Mouse (Mus musculus) Muller cell, postnatal 12 days (primary cell): ENCODE results near the gene Sumo3.

Experiments
- DNase-seq: peaks from one replicate; pipeline ENCODE4 v3.0.0-alpha.2; 2015; ENCODE audit errors: inconsistent ontology term

The Sumo3 gene

DNA sequence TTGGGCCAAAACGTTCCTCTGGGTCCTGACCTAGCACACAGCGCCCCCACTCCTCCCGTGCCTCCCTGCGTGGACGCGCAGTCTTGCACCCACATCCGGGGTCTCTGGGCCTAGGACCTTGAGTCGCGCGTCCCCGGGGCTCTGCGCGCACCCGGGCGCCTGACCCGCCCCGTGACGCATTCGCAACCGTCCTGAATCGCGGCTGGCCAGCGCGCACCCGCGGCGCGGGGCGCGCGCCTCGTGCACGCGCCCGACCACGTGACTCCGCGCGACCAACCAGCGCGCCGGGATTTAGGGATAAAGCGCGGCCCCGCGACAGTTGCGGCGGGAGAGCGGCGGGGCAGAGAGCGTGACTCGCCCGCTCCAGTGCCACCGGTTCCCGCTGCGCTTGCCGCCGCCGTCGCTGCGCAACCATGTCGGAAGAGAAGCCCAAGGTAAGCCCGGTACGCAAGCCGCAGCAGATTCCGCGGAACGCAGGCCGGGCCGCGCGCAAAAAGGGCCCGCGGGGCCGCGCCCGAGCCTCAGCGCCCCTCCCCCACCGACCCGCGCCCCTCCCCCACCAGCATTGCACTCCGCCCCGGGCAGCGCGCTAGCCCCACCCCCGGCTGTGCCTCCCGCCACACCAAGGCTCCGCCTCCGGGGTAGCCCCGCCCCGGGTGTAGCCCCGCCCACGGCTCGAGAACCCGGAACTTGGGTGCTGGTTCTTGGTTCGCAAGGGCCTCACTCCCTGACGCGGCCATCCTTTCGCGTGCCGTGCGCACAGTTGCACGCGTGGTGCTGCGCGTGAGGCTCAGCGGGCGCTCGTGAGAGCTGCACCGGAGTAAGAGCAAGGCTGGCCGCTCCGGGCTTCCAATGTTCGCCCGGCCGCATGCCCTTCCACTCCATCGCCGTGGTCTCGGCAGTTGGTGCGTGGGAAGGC, at the start of gene Sumo3, which contains the start of gene Gm49325:
Gene Sumo3, plus strand, starts transcription at position 190 of the 919 bp plus-strand sequence.
Gene Gm49325, plus strand, starts transcription at position 290 of the 919 bp plus-strand sequence.
- peak; percentile 97 for DNase-seq

DNA sequence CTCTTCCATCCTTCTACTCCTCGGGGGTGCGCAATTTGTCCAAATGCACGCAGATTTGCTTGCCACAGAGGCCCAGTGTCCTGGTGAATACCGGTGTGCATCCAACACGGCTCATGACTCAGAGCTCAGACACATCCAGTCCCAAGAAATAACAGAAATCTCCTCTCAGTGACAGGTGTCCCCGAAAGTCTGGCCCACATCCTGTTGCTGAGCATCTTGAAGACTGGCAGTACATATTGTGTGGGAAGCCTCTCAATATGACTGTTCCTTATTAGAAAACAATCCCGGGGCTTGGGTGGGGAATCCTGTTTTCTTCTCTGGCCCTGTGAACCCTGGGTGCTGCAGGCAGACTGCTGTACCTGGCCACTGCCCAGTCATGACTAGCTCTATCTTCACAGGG, 49.3 kb upstream of the Sumo3 start:
- DNase-seq: no peak

DNA sequence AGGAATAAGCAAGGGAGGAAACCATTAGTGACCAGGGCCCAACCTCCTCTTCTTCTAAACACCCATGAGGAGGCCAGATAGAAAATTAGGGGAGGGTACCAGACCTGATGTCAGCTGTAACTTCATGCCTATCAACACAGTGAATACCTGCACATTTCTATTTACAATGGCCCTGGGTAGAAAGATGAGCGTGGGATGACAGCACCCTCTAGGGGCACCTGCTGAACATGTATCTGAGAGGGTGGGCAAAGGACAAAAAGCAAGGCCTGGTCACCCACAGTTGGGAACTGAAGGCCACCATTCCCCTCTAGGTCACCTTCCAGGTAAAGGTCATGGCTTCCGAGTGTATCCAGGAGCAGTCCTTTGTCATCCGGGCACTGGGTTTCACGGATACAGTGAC, 48.3 kb upstream of the Sumo3 start:
- no peak for DNase-seq

DNA sequence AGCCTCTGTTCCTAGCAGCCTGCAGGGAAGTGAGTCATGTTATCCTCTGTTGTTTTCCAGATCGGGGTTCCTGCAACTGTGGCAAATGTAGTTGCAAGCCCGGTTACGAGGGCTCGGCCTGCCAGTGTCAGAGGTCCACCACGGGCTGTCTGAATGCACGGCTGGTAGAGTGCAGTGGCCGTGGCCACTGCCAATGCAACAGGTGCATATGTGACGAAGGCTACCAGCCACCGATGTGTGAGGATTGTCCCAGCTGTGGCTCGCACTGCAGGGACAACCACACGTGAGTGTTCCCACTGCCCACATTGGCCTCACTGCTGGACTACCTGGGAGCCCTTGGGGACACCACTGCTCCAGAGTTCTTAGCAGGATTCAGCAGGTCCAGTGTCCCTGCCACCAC, 45.8 kb upstream of the Sumo3 start:
- no peak for DNase-seq

DNA sequence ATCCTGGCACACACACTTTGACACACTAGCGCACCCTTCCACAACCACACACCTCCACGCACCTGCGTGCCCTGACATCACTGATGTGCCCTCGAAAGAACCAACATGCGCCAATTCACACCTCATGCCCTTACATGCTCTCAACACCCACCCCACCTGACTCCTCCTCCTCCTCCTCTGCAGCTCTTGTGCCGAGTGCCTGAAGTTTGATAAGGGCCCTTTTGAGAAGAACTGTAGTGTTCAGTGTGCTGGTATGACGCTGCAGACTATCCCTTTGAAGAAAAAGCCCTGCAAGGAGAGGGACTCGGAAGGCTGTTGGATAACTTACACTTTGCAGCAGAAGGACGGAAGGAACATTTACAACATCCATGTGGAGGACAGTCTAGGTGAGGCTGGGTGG, 45.1 kb upstream of the Sumo3 start:
- DNase-seq: no peak

DNA sequence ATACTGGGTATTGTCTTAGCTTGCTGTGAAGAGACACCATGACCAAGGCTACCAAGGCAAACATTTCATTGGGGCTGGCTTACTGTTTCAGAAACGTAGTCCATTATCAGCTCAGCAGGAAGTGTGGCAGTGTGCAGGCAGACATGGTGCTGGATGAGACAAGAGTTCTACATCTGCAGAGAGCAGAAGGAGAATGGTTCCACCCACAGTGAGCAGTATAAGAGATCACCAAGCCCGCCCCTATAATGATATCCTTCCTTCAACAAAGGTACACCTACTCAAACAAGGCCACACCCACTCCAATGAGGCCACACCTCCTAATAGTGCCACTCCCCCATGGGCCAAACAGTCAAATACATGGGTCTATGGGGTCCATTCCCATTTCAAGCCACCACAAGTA, 44.4 kb upstream of the Sumo3 start:
- DNase-seq: no peak

DNA sequence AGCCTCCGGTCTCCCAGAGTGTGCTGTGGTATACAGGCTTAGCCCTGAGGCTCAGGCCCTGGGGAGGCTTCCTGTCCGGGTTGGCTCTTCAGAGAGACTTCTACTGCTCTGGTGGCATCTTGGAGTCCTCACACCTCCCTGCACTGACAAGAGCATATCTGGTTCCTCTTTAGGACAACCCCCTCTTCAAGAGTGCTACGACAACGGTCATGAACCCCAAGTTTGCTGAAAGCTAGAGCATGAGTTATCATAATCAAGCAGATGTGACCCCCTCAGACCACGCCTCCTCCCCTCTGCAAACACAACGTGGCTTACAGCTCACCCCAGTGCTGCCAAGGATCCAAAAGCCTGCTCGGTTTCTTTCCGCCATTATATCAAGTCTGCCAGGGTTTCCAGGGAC, 40.9 kb upstream of the Sumo3 start:
- no peak for DNase-seq

GRCm38 (mm10) chr10:77566651-77567050, 39.2 kb upstream of the Sumo3 start:
- DNase-seq: no peak

GRCm38 (mm10) chr10:77569481-77569880, 36.4 kb upstream of the Sumo3 start:
- DNase-seq: no peak

- peak; percentile 96 for DNase-seq
Observed at GRCm38 (mm10) chr10:77569973-77570658, 35.8 kb upstream of the Sumo3 start.

DNA sequence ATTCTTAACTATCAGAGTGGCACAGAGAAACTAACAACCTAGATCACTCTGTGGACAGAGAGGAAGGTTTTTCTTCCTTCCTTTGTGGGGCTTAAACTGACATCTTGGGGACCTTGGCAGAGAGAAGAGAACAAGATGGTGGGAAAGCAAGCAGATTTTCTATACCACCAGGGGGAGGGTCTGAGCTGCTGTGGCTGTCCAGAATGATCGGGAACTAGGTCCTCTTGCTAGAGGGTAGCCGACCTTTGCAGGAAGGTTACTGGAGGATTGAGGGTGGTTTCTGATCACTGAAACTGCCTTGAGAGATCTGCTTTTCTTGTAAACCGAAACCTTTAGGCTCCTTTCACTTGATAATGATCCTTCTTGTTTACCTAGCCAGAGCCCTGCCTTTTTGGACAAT, 33.7 kb upstream of the Sumo3 start:
- no peak for DNase-seq

- no peak for DNase-seq
Observed at GRCm38 (mm10) chr10:77573162-77573561, 32.7 kb upstream of the Sumo3 start.

GRCm38 (mm10) chr10:77580027-77580920, 25.6 kb upstream of the Sumo3 start:
- no peak for DNase-seq

GRCm38 (mm10) chr10:77581023-77581407, 24.9 kb upstream of the Sumo3 start:
- DNase-seq: no peak

- DNase-seq: peak; percentile 98
Observed at GRCm38 (mm10) chr10:77581408-77582284, 24.3 kb upstream of the Sumo3 start, which contains the start of gene Pttg1ip. Pttg1ip (plus strand) TSS chr10:77581720.

DNA sequence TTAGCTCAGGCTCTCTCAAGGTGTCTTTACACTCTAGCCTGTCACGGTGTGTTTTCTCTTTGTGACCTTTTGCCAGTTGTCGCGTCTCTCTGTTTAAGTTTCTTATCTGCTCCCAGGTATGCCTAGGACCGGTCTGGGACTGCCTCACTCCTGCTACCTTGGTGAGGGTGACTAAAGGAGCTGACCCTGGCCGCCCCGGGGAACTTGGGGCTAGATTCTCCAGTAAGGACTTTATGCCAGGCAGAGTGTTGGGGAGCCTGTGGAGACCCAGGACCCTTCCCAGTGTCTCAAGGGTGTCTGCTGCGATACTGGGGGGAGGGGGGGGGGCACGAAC, 23.6 kb upstream of the Sumo3 start:
- DNase-seq: no peak

DNA sequence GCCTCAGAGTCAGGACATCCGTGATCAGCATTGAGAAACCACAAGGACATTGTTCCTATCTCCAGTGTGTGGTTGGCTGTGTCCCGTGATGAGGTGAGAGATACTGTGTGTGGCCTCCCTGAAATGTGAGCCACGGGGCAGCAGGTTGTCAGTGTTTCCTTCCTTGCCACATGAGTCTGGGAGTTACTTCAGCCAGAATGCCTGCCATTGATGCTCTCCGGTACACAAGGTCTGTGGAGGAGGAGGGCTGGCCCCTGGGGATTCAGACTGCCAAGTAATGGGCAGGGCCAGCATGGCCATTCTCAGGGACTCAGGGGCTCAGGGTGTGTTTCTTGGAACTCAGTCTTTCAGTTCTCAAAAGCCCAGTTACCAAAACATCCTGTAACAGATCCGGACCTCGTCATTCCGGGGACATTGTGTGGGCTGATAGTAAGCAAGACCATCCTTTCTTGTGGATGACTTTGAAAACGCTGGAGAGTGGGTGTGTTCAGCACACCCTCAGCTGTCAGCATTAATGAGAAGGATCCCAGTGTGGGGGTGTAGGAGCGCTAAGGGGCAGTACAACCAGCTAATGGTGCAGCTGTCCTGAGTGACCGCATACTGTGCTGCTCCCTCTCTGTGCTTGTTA, 22.0 kb upstream of the Sumo3 start:
- peak; percentile 75 for DNase-seq

DNA sequence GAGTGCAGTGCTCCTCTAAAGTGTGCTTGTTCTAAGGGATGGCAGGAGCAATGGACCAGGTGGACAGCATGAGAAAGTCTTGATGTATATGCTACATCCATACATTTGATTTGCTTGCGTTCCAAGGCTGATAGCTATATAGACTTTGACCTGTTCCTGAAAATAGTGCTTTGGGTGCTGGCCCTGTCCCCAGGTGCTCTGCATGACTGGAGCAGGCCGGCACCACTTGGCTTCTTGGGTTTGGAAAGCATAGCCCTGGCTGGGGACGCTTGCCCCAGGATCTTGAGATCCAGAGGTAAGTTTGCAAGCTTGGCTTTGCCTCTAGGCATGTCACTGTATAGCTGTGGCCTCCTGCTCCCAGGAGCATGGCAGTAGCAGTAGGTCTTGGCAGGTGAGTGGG, 19.3 kb upstream of the Sumo3 start:
- DNase-seq: no peak

DNA sequence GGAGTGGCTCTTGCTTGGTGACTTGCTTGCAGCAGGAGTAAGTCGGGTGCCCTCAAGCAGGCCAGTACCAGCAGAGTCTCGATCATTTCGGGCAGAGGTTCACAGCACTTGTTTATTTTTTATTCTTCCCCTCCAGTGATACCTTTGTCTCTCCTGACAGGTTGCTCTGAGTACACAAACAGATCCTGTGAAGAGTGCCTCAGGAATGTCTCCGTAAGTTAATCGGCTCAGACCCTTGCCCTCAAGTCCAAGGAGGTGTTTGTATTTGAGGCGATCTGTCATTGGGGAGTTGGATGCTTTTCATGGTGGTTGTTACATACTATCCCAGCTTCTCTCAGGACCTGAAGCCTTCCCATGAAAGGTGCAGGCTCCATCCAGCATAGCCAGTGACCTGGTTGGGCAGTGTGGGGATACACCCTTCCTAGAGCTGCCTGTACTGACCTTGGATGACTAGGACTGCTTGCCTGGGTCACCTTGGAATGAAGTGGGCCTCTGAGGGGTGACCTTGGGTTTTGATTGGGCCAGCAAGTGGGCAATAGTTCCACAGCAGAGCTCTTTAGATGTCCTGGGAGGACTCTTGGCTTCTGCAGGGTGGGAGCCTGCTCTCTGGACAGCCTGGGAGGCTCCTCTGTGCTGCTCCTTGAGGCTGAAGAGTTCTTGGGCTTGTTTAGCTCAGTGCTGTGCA, 18.7 kb upstream of the Sumo3 start:
- no peak for DNase-seq

- no peak for DNase-seq
Observed at GRCm38 (mm10) chr10:77588036-77588435, 17.9 kb upstream of the Sumo3 start.
